Mouse (Mus musculus) CD8-positive naive resting alpha-beta T cell, adult 57 days (primary cell): ENCODE measurements around the gene Zfp946. TPM values are rescaled to one million over a fixed set of nuclear protein-coding genes. Genes with fewer than 3 reads are reported as not detected.

Experiments used
- total RNA-seq: library from RNA; stranded (reverse); gene quantifications from one replicate; pipeline ENCODE4 v1.2.4, GENCODE M21; 2023

Zfp946 gene
- total RNA-seq: 6.5 TPM

DNA sequence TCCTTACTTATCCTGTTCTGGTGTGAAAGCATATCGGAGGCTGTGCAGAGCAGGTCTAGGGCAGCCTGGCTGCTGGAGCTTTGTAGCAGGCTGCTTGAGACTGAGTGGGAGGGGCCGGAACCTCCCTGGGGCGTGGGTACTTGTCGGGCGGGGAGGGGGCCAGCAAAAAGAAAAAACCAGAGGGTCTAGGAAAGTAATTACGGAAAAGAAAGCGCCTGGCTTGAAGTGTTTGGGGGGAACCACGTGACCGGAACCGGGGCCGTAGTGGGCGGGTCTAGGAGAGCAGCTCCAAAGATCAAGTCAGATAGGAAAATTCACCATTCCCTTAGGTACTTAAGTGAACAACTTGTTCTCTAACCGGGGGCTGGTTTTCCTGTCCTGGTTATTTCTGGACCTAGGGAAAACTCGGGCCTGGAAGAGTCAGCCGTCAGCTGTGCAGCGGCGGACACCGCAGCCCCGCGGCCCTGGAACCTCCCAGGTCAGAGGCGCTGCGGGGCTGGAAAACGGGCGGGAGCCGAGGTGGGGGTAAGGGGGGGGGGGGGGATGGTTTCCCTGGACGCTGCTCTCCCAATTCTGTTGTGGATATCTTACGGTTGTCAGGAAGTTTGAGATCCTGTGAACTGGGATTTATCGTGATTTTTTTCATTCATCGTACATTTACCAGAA lies at the start of gene Zfp946:
TSS of gene Zfp946 (plus strand) at position 271 of the 666 bp plus-strand sequence.

Other genes with a start within 250 kb of the Zfp946 start
- gene Zfp994, start 198.6 kb upstream of the Zfp946 start, total RNA-seq: 5.9 TPM
- 10.0 TPM for gene CT030661.1, start 109.4 kb upstream of the Zfp946 start, total RNA-seq
- gene Zfp944, start 62.8 kb upstream of the Zfp946 start, total RNA-seq: 9.9 TPM
- gene Zfp758, start 62.8 kb upstream of the Zfp946 start, total RNA-seq: 13.2 TPM
- gene Vmn2r111, start 149.3 kb downstream of the Zfp946 start, total RNA-seq: not detected
- gene Vmn2r112, start 176.7 kb downstream of the Zfp946 start, total RNA-seq: not detected